Mouse (Mus musculus) 3134 (cell line): ENCODE data around the gene Zfp385b.
"Not testable (repeated sequence)": the region's sequence is repeated elsewhere in the genome, so short reads cannot be mapped to it uniquely, and the experiment has no call there.

Experiments
- DNase-seq: peaks from one replicate; pipeline ENCODE4 v3.0.0-alpha.2; 2011; ENCODE audit warnings: low spot score; ENCODE audit not compliant: insufficient read length; ENCODE audit errors: extremely low read depth

Zfp385b gene

GRCm38 (mm10) chr2:77477536-77477935, 341.9 kb downstream of the Zfp385b start:
- DNase-seq: no peak

- DNase-seq: no peak
Measured at GRCm38 (mm10) chr2:77476444-77476843, 343.0 kb downstream of the Zfp385b start.

- DNase-seq: no peak
Measured at GRCm38 (mm10) chr2:77472254-77472837, 347.1 kb downstream of the Zfp385b start.

- no peak for DNase-seq
Measured at GRCm38 (mm10) chr2:77470716-77471115, 348.7 kb downstream of the Zfp385b start.

- no peak for DNase-seq
Measured at GRCm38 (mm10) chr2:77461413-77461812, 358.0 kb downstream of the Zfp385b start.

GRCm38 (mm10) chr2:77460011-77460410, 359.4 kb downstream of the Zfp385b start:
- no peak for DNase-seq

- no peak for DNase-seq
Measured at GRCm38 (mm10) chr2:77458431-77458830, 361.0 kb downstream of the Zfp385b start.

- DNase-seq: no peak
Measured at GRCm38 (mm10) chr2:77457120-77457519, 362.3 kb downstream of the Zfp385b start.

- no peak for DNase-seq
Measured at GRCm38 (mm10) chr2:77456602-77457001, 362.8 kb downstream of the Zfp385b start.

GRCm38 (mm10) chr2:77454341-77454937, 365.0 kb downstream of the Zfp385b start:
- no peak for DNase-seq

- no peak for DNase-seq
Measured at GRCm38 (mm10) chr2:77453786-77454185, 365.7 kb downstream of the Zfp385b start.

- not testable (repeated sequence) for DNase-seq
Measured at GRCm38 (mm10) chr2:77450017-77450416, 369.4 kb downstream of the Zfp385b start.

- no peak for DNase-seq
Measured at GRCm38 (mm10) chr2:77448951-77449480, 370.4 kb downstream of the Zfp385b start.

GRCm38 (mm10) chr2:77444282-77444681, 375.2 kb downstream of the Zfp385b start:
- no peak for DNase-seq

- no peak for DNase-seq
Measured at GRCm38 (mm10) chr2:77440591-77440990, 378.8 kb downstream of the Zfp385b start.

- DNase-seq: no peak
Measured at GRCm38 (mm10) chr2:77436241-77436759, 383.1 kb downstream of the Zfp385b start.

- DNase-seq: no peak
Measured at GRCm38 (mm10) chr2:77419476-77419875, 400.0 kb downstream of the Zfp385b start.

- no peak for DNase-seq
Measured at GRCm38 (mm10) chr2:77418078-77418477, 401.4 kb downstream of the Zfp385b start.

GRCm38 (mm10) chr2:77412171-77412570, 407.3 kb downstream of the Zfp385b start:
- no peak for DNase-seq

GRCm38 (mm10) chr2:77411612-77412011, 407.8 kb downstream of the Zfp385b start:
- DNase-seq: peak; percentile 2

GRCm38 (mm10) chr2:77409521-77410135, 409.8 kb downstream of the Zfp385b start:
- DNase-seq: no peak

- DNase-seq: no peak
Measured at GRCm38 (mm10) chr2:77408972-77409371, 410.5 kb downstream of the Zfp385b start.
